Mouse (Mus musculus): ENCODE results near the gene Nup214.

The Nup214 gene

GRCm38 (mm10) chr2:31974141-31974808, at the start of gene Nup214:
Nup214 (plus strand) TSS chr2:31974436.
- DNase-seq (ENCODE audit: low read depth), result peak; percentile 99

- no peak for DNase-seq (ENCODE audit: low read depth)
Measured at GRCm38 (mm10) chr2:31924811-31925210, 49.4 kb upstream of the Nup214 start.

GRCm38 (mm10) chr2:31925936-31926335, 48.3 kb upstream of the Nup214 start:
- DNase-seq (ENCODE audit: low read depth), result no peak

- peak; percentile 53 for DNase-seq (ENCODE audit: low read depth)
Measured at GRCm38 (mm10) chr2:31929664-31930063, 44.6 kb upstream of the Nup214 start.

GRCm38 (mm10) chr2:31934551-31934950, 39.7 kb upstream of the Nup214 start:
- no peak for DNase-seq (ENCODE audit: low read depth)

- peak; percentile 52 for DNase-seq (ENCODE audit: low read depth)
Measured at GRCm38 (mm10) chr2:31935054-31935453, 39.2 kb upstream of the Nup214 start.

- no peak for DNase-seq (ENCODE audit: low read depth)
Measured at GRCm38 (mm10) chr2:31938298-31938697, 35.9 kb upstream of the Nup214 start.

- DNase-seq (ENCODE audit: low read depth), result no peak
Measured at GRCm38 (mm10) chr2:31943011-31943410, 31.2 kb upstream of the Nup214 start.

- DNase-seq (ENCODE audit: low read depth), result no peak
Measured at GRCm38 (mm10) chr2:31945580-31945979, 28.7 kb upstream of the Nup214 start.

GRCm38 (mm10) chr2:31948392-31948791, 25.8 kb upstream of the Nup214 start:
- DNase-seq (ENCODE audit: low read depth), result peak; percentile 32

GRCm38 (mm10) chr2:31948801-31949200, 25.4 kb upstream of the Nup214 start:
- peak; percentile 8 for DNase-seq (ENCODE audit: low read depth)

- DNase-seq (ENCODE audit: low read depth), result no peak
Measured at GRCm38 (mm10) chr2:31950058-31950871, 24.0 kb upstream of the Nup214 start, which contains the start of gene Aif1l. Aif1l (plus strand) TSS chr2:31950139.

GRCm38 (mm10) chr2:31950966-31951365, 23.3 kb upstream of the Nup214 start:
- no peak for DNase-seq (ENCODE audit: low read depth)

GRCm38 (mm10) chr2:31952236-31952635, 22.0 kb upstream of the Nup214 start:
- DNase-seq (ENCODE audit: low read depth), result no peak

- peak; percentile 21 for DNase-seq (ENCODE audit: low read depth)
Measured at GRCm38 (mm10) chr2:31952725-31953124, 21.5 kb upstream of the Nup214 start.

- DNase-seq (ENCODE audit: low read depth), result no peak
Measured at GRCm38 (mm10) chr2:31953687-31954086, 20.5 kb upstream of the Nup214 start.

- DNase-seq (ENCODE audit: low read depth), result no peak
Measured at GRCm38 (mm10) chr2:31954779-31955181, 19.5 kb upstream of the Nup214 start.

GRCm38 (mm10) chr2:31955686-31956085, 18.6 kb upstream of the Nup214 start:
- DNase-seq (ENCODE audit: low read depth), result no peak

GRCm38 (mm10) chr2:31957211-31957610, 17.0 kb upstream of the Nup214 start:
- no peak for DNase-seq (ENCODE audit: low read depth)

- no peak for DNase-seq (ENCODE audit: low read depth)
Measured at GRCm38 (mm10) chr2:31960986-31961385, 13.2 kb upstream of the Nup214 start.

- no peak for DNase-seq (ENCODE audit: low read depth)
Measured at GRCm38 (mm10) chr2:31961791-31962222, 12.4 kb upstream of the Nup214 start.

GRCm38 (mm10) chr2:31962501-31963224, 11.6 kb upstream of the Nup214 start:
- peak; percentile 9 for DNase-seq (ENCODE audit: low read depth)

- no peak for DNase-seq (ENCODE audit: low read depth)
Measured at GRCm38 (mm10) chr2:31963491-31963890, 10.7 kb upstream of the Nup214 start.
